Mouse (Mus musculus): ENCODE data around the gene Sprr2j-ps. TPM values are rescaled to one million over a fixed set of nuclear protein-coding genes. Genes with fewer than 3 reads are reported as not detected.

Sprr2j-ps gene
- total RNA-seq (2021), result not detected
- long read RNA-seq, experiment 1, result 0 reads
- long read RNA-seq, experiment 2, result 0 reads

DNA sequence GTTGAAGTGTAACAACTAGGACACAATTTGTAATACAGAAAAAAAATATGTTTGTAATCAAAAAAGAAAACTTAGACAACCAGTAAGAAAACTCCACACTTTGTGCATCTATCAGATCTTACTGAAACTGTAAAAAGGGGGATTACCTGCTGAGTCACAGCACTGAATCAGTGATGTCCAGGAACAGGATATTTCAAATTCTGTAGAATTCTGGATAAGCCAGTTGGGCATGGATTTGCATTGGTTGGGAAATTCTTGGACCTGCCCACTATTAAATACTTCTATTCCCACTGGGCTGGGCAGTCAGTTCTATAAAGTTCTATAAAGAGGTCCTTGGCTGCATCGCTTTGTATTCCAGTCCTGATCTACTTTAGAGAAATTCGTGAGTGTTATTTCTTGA is at the start of gene Sprr2j-ps:
Gene Sprr2j-ps (plus strand): TSS at position 301 of the 400 bp plus-strand sequence.
- no peak for DNase-seq (ENCODE audit: low spot score in 2 of 2)

DNA sequence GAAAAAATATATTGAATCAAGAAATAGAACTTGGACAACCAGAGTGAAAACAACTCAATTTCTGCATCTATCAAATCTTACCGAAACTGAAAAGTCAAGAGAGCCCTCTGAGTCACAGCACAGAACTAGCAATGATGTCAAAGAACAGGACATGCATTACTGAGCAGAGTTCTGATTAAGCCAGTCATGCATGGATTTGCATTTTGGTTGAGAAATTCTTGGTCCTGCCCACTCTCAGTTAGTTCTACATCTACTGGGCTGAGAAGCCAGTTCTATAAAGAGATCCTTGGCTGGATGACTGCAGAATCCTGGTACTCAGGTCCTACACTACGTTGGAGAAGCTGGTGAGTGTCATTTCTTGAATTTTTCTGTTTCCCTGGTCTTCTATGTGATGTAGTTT is 44.3 kb upstream of the Sprr2j-ps start:
- DNase-seq (ENCODE audit: low spot score in 2 of 2), result no peak

DNA sequence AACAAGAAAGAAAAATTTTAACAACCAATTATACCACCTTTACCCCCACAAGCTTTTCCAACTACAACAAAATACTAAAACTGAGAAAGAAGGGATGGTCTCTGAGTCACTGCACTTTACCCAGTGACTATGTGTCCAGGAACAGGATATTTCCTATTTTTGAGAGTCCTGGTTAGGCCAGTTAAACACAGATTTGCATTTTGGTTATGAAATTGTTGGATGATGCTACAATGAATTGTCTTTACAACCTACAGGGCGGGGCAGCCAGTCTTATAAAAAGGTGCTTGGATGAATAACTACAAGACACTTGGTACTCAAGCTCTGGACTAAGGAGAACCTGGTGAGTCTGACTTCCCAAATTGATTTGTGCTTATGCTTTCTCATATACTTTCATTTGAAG is 32.5 kb upstream of the Sprr2j-ps start, which contains the start of gene Sprr2h:
Gene Sprr2h (plus strand): TSS at position 301 of the 400 bp plus-strand sequence.
- DNase-seq (ENCODE audit: low spot score in 2 of 2), result no peak

DNA sequence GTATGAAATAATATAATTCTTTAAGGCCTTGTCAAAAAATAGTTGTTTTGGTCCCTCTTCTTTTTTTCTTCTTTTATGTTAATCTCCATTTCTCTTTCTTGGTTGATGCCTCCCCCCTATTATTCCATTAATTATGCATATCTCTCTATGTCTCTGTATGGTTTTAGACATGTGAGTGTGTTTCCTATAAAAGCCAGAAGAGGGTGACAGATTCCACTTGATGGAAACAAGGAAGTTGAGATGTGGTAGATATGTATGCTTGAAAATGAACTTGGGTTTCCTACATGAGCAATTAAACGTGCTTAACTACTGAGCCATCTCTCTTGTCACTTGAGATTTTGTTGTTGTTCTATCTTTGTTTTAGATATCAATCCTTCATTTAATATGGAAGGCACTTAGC is 23.6 kb upstream of the Sprr2j-ps start:
- DNase-seq (ENCODE audit: low spot score in 2 of 2), result no peak

GRCm38 (mm10) chr3:92407691-92408090 is 10.2 kb upstream of the Sprr2j-ps start, which contains the start of gene Sprr2i:
TSS of gene Sprr2i (plus strand) at chr3:92407991.
- DNase-seq (ENCODE audit: low spot score in 2 of 2), result no peak

DNA sequence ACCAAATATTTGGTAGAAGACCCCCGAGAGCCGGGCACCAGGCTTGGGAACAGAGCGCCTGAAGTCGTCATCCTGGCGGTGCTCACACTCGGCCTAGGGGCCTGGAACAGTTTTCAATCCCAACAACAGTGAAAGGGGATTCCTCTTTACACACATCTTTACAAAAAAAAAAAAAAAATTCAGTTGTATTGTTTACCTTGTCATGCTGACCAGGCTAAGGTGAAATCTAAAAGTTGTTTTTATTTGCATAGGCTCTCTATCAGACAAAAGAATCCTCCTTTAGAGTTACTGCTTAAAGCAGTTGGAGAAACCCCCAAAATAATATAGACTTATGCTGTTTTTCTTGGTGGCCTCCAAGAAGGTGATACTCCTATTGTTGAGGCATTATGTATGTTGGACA is 11.4 kb downstream of the Sprr2j-ps start, which contains the start of gene Gm9774:
Gene Gm9774 (minus strand): TSS at position 101 of the 400 bp plus-strand sequence.
- DNase-seq (ENCODE audit: low spot score in 2 of 2), result no peak

- no peak for DNase-seq (ENCODE audit: low spot score in 2 of 2)
These were observed 14.4 kb downstream of the Sprr2j-ps start, which contains the start of gene Sprr2k for GRCm38 (mm10) chr3:92432282-92432681. TSS of gene Sprr2k (plus strand) at chr3:92432582.

DNA sequence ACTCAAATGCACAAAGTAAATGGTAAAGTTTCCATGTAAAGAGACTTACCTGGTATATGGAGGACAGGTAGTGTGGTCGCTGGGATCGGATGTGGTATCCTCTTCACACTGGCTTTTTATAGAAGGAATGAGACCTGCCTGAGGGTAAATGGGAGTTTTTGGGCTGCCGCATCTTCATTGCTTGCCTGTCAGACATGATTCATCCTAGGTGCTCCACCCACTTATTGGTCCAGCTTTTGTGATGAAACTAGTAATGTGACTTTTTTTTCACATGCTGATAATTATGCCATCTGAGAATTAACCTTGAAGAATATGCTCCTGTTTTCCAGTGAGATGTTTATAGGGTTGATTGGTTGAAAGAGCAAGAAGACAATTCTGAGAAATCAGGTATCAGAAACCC is 20.8 kb downstream of the Sprr2j-ps start, which contains the start of gene Sprr1b:
Gene Sprr1b (minus strand): TSS at position 101 of the 400 bp plus-strand sequence.
- no peak for DNase-seq (ENCODE audit: low spot score in 2 of 2)

DNA sequence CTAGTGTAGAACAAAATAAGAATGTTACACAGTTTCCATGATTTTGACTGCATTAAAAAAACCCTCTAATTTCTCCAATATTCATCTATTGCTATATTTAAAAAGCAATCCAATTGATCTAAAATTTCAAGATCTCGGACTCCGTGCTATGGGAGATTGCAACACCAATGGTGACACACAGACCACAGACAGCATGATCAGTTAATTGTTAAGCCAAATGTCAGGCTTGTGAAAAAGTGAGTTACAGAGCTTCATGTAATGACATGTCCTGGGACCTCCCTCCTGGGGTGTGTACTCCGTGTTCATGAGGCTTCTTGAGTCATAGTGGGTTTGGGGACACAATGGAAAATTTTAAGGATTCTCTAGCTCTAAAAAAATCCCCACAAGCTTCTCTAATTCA is 22.3 kb downstream of the Sprr2j-ps start:
- no peak for DNase-seq (ENCODE audit: low spot score in 2 of 2)

DNA sequence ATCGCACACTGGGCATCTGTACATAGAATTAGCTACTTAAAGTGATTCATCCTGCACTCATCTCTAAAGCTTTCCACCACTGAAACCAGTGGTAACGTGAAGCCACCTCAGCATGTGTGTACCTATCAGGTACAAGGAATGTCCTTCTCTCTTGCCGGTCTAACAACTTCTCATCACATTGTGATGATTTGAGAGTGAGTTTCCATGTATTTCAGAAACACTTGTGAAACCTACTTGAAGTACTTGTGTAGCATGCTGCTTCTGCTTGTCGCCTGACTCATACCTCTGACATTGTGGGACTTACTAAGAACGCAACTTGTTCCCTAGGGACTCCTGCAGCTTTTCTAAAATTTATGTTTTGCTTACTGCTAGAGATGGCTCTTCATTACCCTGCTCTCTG is 37.3 kb downstream of the Sprr2j-ps start:
- no peak for DNase-seq (ENCODE audit: low spot score in 2 of 2)

DNA sequence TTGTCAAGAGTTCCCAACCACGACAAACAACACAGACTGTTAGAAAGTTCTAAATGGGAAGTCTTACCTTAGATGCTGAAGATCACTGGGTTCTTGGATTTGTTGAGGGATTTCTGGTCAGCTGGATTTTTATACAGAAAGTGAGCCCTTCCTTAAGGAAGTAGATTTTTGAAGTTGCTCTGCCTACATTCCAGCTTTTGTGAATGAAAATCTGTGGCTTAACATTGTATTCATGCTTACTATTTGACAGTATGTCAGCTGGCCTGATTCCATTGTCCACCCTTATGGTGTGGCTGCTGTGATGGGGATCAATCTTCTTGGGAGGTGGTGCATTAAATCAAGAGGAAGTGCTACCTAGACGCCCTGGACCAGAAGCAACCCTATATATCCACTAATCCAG is 40.7 kb downstream of the Sprr2j-ps start, which contains the start of gene Sprr3:
Gene Sprr3 (minus strand): TSS at position 101 of the 400 bp plus-strand sequence.
- no peak for DNase-seq (ENCODE audit: low spot score in 2 of 2)

- DNase-seq (ENCODE audit: low spot score in 2 of 2), result no peak
These were observed 48.7 kb downstream of the Sprr2j-ps start for GRCm38 (mm10) chr3:92466576-92466975.

- no peak for DNase-seq (ENCODE audit: low spot score in 2 of 2)
These were observed 49.5 kb downstream of the Sprr2j-ps start for GRCm38 (mm10) chr3:92467424-92467823.

Other genes with a start within 250 kb of the Sprr2j-ps start
- gene Sprr2a1, start 202.3 kb upstream of the Sprr2j-ps start, total RNA-seq (2021), result not detected
- not detected for gene Sprr2a2, start 202.2 kb upstream of the Sprr2j-ps start, total RNA-seq (2021)
- not detected for gene Sprr2a3, start 132.7 kb upstream of the Sprr2j-ps start, total RNA-seq (2021)
- gene Sprr2b, start 101.5 kb upstream of the Sprr2j-ps start, total RNA-seq (2021), result not detected
- not detected for gene Sprr2d, start 78.9 kb upstream of the Sprr2j-ps start, total RNA-seq (2021)
- gene Sprr2e, start 65.9 kb upstream of the Sprr2j-ps start, total RNA-seq (2021), result not detected
- not detected for gene Sprr2f, start 52.9 kb upstream of the Sprr2j-ps start, total RNA-seq (2021)
- not detected for gene Sprr2h, start 32.4 kb upstream of the Sprr2j-ps start, total RNA-seq (2021)
- gene Sprr2i, start 10.1 kb upstream of the Sprr2j-ps start, total RNA-seq (2021), result not detected
- gene Gm9774, start 11.3 kb downstream of the Sprr2j-ps start, total RNA-seq (2021), result 1 to 10 TPM; 2.3 to 2.9 TPM
- not detected for gene Sprr2k, start 14.5 kb downstream of the Sprr2j-ps start, total RNA-seq (2021)
- not detected for gene Sprr1b, start 20.7 kb downstream of the Sprr2j-ps start, total RNA-seq (2021)
- gene Sprr3, start 40.6 kb downstream of the Sprr2j-ps start, total RNA-seq (2021), result not detected
- not detected for gene Sprr1a, start 67.8 kb downstream of the Sprr2j-ps start, total RNA-seq (2021)
- gene Sprr4, start 82.4 kb downstream of the Sprr2j-ps start, total RNA-seq (2021), result not detected
- not detected for gene 2310046K23Rik, start 116.4 kb downstream of the Sprr2j-ps start, total RNA-seq (2021)
- not detected for gene Ivl, start 155.7 kb downstream of the Sprr2j-ps start, total RNA-seq (2021)
- gene Smcp, start 170.9 kb downstream of the Sprr2j-ps start, total RNA-seq (2021), result not detected
- gene 2210017I01Rik, start 189.4 kb downstream of the Sprr2j-ps start, total RNA-seq (2021), result not detected
- gene Lce6a, start 203.6 kb downstream of the Sprr2j-ps start, total RNA-seq (2021), result not detected
- not detected for gene Lce1a1, start 230.2 kb downstream of the Sprr2j-ps start, total RNA-seq (2021)
- gene Lce1b, start 238.8 kb downstream of the Sprr2j-ps start, total RNA-seq (2021), result not detected

Data from left cerebral cortex, adult 18-20 months (tissue).